Mouse (Mus musculus) adrenal gland, adult 18-20 months (tissue): ENCODE data around the gene Entpd7. TPM values are rescaled to one million over a fixed set of nuclear protein-coding genes. Genes with fewer than 3 reads are reported as not detected.

Source experiments
- DNase-seq, 2 experiments: peaks; one replicate each; pipeline ENCODE4 v3.0.0; 2021 to 2022; ENCODE audit warnings: low spot score in 2 of 2
- total RNA-seq, 2 experiments: library from RNA; stranded (reverse); gene quantifications; 1 replicate in 1 of 2; 2 replicates in 1 of 2; pipeline ENCODE4 v1.2.3; 2021

The Entpd7 gene
- total RNA-seq, 2 experiments from 2014 or later: 13.0 to 20.6 TPM

GRCm38 (mm10) chr19:43766451-43766850 lies 77.0 kb downstream of the Entpd7 start:
- DNase-seq: no peak

GRCm38 (mm10) chr19:43767549-43768322 lies 78.3 kb downstream of the Entpd7 start:
- no peak for DNase-seq

GRCm38 (mm10) chr19:43769366-43769960 lies 80.0 kb downstream of the Entpd7 start:
- no peak for DNase-seq

- no peak for DNase-seq
These were observed 81.1 kb downstream of the Entpd7 start for GRCm38 (mm10) chr19:43770584-43770983.

GRCm38 (mm10) chr19:43771499-43771969 lies 82.1 kb downstream of the Entpd7 start:
- no peak for DNase-seq

- DNase-seq: no peak
These were observed 82.8 kb downstream of the Entpd7 start for GRCm38 (mm10) chr19:43772311-43772710.

- no peak for DNase-seq
These were observed 86.0 kb downstream of the Entpd7 start for GRCm38 (mm10) chr19:43775433-43775832.

- no peak for DNase-seq
These were observed 87.1 kb downstream of the Entpd7 start for GRCm38 (mm10) chr19:43776561-43776960.

- DNase-seq: no peak
These were observed 87.8 kb downstream of the Entpd7 start for GRCm38 (mm10) chr19:43777308-43777707.

GRCm38 (mm10) chr19:43780391-43780790 lies 90.9 kb downstream of the Entpd7 start:
- DNase-seq: no peak

- DNase-seq: no peak
These were observed 92.5 kb downstream of the Entpd7 start, which contains the start of gene Abcc2 for GRCm38 (mm10) chr19:43781980-43782379. TSS of gene Abcc2 (plus strand) at chr19:43782192.

Other genes with a start within 250 kb of the Entpd7 start
- gene Cnnm1, start 249.2 kb upstream of the Entpd7 start, total RNA-seq: under 1 TPM; 0.29 to 0.33 TPM
- gene Got1, start 165.1 kb upstream of the Entpd7 start, total RNA-seq: 100 to 1,000 TPM; 181 to 350 TPM
- not detected for gene Nkx2-3, start 77.3 kb upstream of the Entpd7 start, total RNA-seq
- 10 to 100 TPM; 57.5 to 78.5 TPM for gene Slc25a28, start 14.8 kb upstream of the Entpd7 start, total RNA-seq
- gene Cutc, start 63.3 kb downstream of the Entpd7 start, total RNA-seq: 1 to 10 TPM; 7.2 to 8.2 TPM
- gene Cox15, start 63.3 kb downstream of the Entpd7 start, total RNA-seq: 10 to 100 TPM; 28.9 to 37.3 TPM
- under 1 TPM; 0.13 to 0.20 TPM for gene Abcc2, start 92.5 kb downstream of the Entpd7 start, total RNA-seq